Mouse (Mus musculus) CH12.LX (cell line): ENCODE data around the gene Zfp287. TPM values are rescaled to one million over a fixed set of nuclear protein-coding genes. Genes with fewer than 3 reads are reported as not detected.

Source experiments
- DNase-seq: peaks from one replicate; pipeline ENCODE4 v3.0.0-alpha.2; 2013; ENCODE audit errors: extremely low read depth
- H3K27ac ChIP-seq: 2 replicates; pipeline ENCODE4 v1.5.1; 2012; ENCODE audit warnings: low read depth, mild to moderate bottlenecking, control low read depth, moderate library complexity; ENCODE audit not compliant: insufficient read depth
- H3K27me3 ChIP-seq: replicated peaks from 2 replicates; pipeline ENCODE3; 2012; ENCODE audit warnings: inconsistent platforms
- H3K36me3 ChIP-seq, 2 experiments: replicated peaks in 1 of 2; 2 replicates each; pipeline versions ENCODE3 to v1.6.1; 2012; ENCODE audit warnings: inconsistent platforms in 1 of 2, low read length in 1 of 2, mild to moderate bottlenecking in 1 of 2, mixed read lengths in 1 of 2, moderate library complexity in 1 of 2; ENCODE audit not compliant: control insufficient read depth in 1 of 2, insufficient read depth in 1 of 2
- H3K4me1 ChIP-seq, 2 experiments: 2 replicates each; pipeline ENCODE4 v1.6.1; 2012; ENCODE audit warnings: inconsistent platforms in 1 of 2, moderate library complexity in 1 of 2; ENCODE audit not compliant: insufficient read depth in 2 of 2, control insufficient read depth in 1 of 2
- H3K4me2 ChIP-seq: 2 replicates; pipeline ENCODE4 v1.6.1; 2012; ENCODE audit warnings: low read depth, mild to moderate bottlenecking, control low read depth; ENCODE audit not compliant: poor library complexity, insufficient read depth, severe bottlenecking
- H3K4me3 ChIP-seq, 3 experiments: fragments of 150-350 bp in 1 of 3; sonication (generic) in 1 of 3; replicated peaks in 1 of 3; 2 replicates each; pipeline versions ENCODE3 to v1.5.1; 2011 to 2012; ENCODE audit warnings: low read depth in 2 of 3, low read length in 2 of 3, mild to moderate bottlenecking in 2 of 3, moderate library complexity in 2 of 3, control low read depth in 1 of 3, improper control_type of control experiment in 1 of 3, inconsistent platforms in 1 of 3, mixed read lengths in 1 of 3; ENCODE audit not compliant: poor library complexity in 1 of 3
- H3K79me2 ChIP-seq: replicated peaks from 2 replicates; pipeline ENCODE4 v1.6.1; 2012; ENCODE audit warnings: mild to moderate bottlenecking, moderate library complexity; ENCODE audit not compliant: control insufficient read depth, poor library complexity, insufficient read depth, severe bottlenecking; ENCODE audit errors: extremely low read depth
- H3K9ac ChIP-seq: 2 replicates; pipeline ENCODE4 v1.6.1; 2012; ENCODE audit warnings: low read depth, mild to moderate bottlenecking, control low read depth, moderate library complexity; ENCODE audit not compliant: insufficient read depth
- H3K9me3 ChIP-seq: replicated peaks from 2 replicates; pipeline ENCODE3; 2012; ENCODE audit warnings: low read length, inconsistent platforms, mixed read lengths
- BHLHE40 ChIP-seq: IDR thresholded peaks from 2 replicates; pipeline ENCODE4 v1.6.1; 2011; ENCODE audit warnings: mild to moderate bottlenecking, low read depth, low read length, improper control_type of control experiment
- CTCF ChIP-seq, 2 experiments: IDR thresholded peaks in 1 of 2; conservative IDR thresholded peaks in 1 of 2; 2 replicates each; pipeline ENCODE4 v1.5.1; 2011 to 2012; ENCODE audit warnings: low read depth in 2 of 2, low read length in 2 of 2, improper control_type of control experiment in 1 of 2, inconsistent platforms in 1 of 2, mild to moderate bottlenecking in 1 of 2, moderate library complexity in 1 of 2
- ELF1 ChIP-seq: IDR thresholded peaks from 2 replicates; pipeline ENCODE4 v1.6.1; 2014; ENCODE audit warnings: low read depth, mild to moderate bottlenecking, inconsistent platforms, low read length, improper control_type of control experiment
- EP300 ChIP-seq: IDR thresholded peaks from 2 replicates; pipeline ENCODE4 v1.6.1; 2011; ENCODE audit warnings: low read length, improper control_type of control experiment
- GABPA ChIP-seq: IDR thresholded peaks from 2 replicates; pipeline ENCODE4 v1.6.1; 2012; ENCODE audit warnings: low read depth, low read length, improper control_type of control experiment, inconsistent platforms; ENCODE audit not compliant: insufficient replicate concordance
- HCFC1 ChIP-seq: IDR thresholded peaks from 2 replicates; pipeline ENCODE4 v1.6.1; 2012; ENCODE audit warnings: low read depth, mild to moderate bottlenecking, inconsistent platforms, low read length, improper control_type of control experiment
- IRF4 ChIP-seq: IDR thresholded peaks from 2 replicates; pipeline ENCODE4 v1.6.1; 2014; ENCODE audit warnings: low read depth, mild to moderate bottlenecking, inconsistent platforms, low read length, improper control_type of control experiment
- KAT2A ChIP-seq: IDR thresholded peaks from 2 replicates; pipeline ENCODE4 v1.6.1; 2012; ENCODE audit warnings: low read length, improper control_type of control experiment, inconsistent platforms; ENCODE audit not compliant: insufficient replicate concordance
- MAFK ChIP-seq: IDR thresholded peaks from 2 replicates; pipeline ENCODE4 v1.6.1; 2011; ENCODE audit warnings: low read length, improper control_type of control experiment; ENCODE audit not compliant: insufficient replicate concordance
- MAZ ChIP-seq: IDR thresholded peaks from 2 replicates; pipeline ENCODE4 v1.6.1; 2012; ENCODE audit warnings: low read depth, mild to moderate bottlenecking, inconsistent platforms, low read length, improper control_type of control experiment, moderate library complexity
- MEF2A ChIP-seq: IDR thresholded peaks from 2 replicates; pipeline ENCODE4 v1.6.1; 2014; ENCODE audit warnings: low read depth, mild to moderate bottlenecking, inconsistent platforms, low read length, improper control_type of control experiment, borderline replicate concordance
- MXI1 ChIP-seq: IDR thresholded peaks from 2 replicates; pipeline ENCODE4 v1.6.1; 2011; ENCODE audit warnings: mild to moderate bottlenecking, low read depth, low read length, improper control_type of control experiment
- MYC ChIP-seq: IDR thresholded peaks from 2 replicates; pipeline ENCODE4 v1.6.1; 2011; ENCODE audit warnings: low read depth, mild to moderate bottlenecking, improper control_type of control experiment, low read length
- NELFE ChIP-seq: IDR thresholded peaks from 2 replicates; pipeline ENCODE4 v1.6.1; 2011; ENCODE audit warnings: low read depth, low read length, improper control_type of control experiment
- NRF1 ChIP-seq: IDR thresholded peaks from 2 replicates; pipeline ENCODE4 v1.6.1; 2014; ENCODE audit warnings: low read depth, mild to moderate bottlenecking, inconsistent platforms, low read length, improper control_type of control experiment, moderate library complexity
- POLR2AphosphoS2 ChIP-seq: IDR thresholded peaks from 2 replicates; pipeline ENCODE4 v1.6.1; 2011; ENCODE audit warnings: low read depth, low read length, improper control_type of control experiment
- RAD21 ChIP-seq: IDR thresholded peaks from 2 replicates; pipeline ENCODE4 v1.6.1; 2011; ENCODE audit warnings: low read depth, mild to moderate bottlenecking, low read length, improper control_type of control experiment, moderate library complexity
- SMC3 ChIP-seq: IDR thresholded peaks from 2 replicates; pipeline ENCODE4 v1.6.1; 2011; ENCODE audit warnings: low read depth, low read length, improper control_type of control experiment
- USF2 ChIP-seq: conservative IDR thresholded peaks from 2 replicates; pipeline ENCODE4 v1.6.1; 2011; ENCODE audit warnings: low read depth, low read length, improper control_type of control experiment
- ZC3H11A ChIP-seq: IDR thresholded peaks from 2 replicates; pipeline ENCODE4 v1.6.1; 2012; ENCODE audit warnings: low read depth, mild to moderate bottlenecking, inconsistent platforms, low read length, improper control_type of control experiment
- ZMIZ1 ChIP-seq: IDR thresholded peaks from 2 replicates; pipeline ENCODE4 v1.6.1; 2012; ENCODE audit warnings: low read depth, mild to moderate bottlenecking, inconsistent platforms, low read length, improper control_type of control experiment
- dilution Hi-C: fragments of 300-500 bp; cut with MboI; formaldehyde crosslinking; loops from 2 replicates; pipeline ENCODE4 v1.14.3; 2020; ENCODE audit warnings: low sequenced_read_pairs; ENCODE audit not compliant: extremely low pct_unique_long_range_greater_than_20kb, extremely low pct_ligation_motif_present
- in situ Hi-C: fragments of 300-500 bp; cut with MboI; formaldehyde crosslinking; loops from 3 replicates; pipeline ENCODE4 v1.14.3; 2019; ENCODE audit warnings: low sequenced_read_pairs, low pct_ligation_motif_present, low pct_unique_long_range_greater_than_20kb, mixed read lengths
- polyA plus RNA-seq: library from polyadenylated mRNA; unstranded; fragments of >175 nt; gene quantifications from 2 replicates; pipeline ENCODE4 v1.2.1, GENCODE M21; 2012; ENCODE audit warnings: low read depth; ENCODE audit not compliant: insufficient read length
- total RNA-seq, 2 experiments: library from RNA; depleted of rRNA; stranded (reverse); fragments of 300-350 nt in 1 of 2; fragments of >200 nt in 1 of 2; gene quantifications; 2 replicates each; pipeline ENCODE4 v1.2.3; 2012 to 2014

The Zfp287 gene
- total and polyA plus RNA-seq, 3 experiments, result 4.8 to 7.3 (median 5.7) TPM

DNA sequence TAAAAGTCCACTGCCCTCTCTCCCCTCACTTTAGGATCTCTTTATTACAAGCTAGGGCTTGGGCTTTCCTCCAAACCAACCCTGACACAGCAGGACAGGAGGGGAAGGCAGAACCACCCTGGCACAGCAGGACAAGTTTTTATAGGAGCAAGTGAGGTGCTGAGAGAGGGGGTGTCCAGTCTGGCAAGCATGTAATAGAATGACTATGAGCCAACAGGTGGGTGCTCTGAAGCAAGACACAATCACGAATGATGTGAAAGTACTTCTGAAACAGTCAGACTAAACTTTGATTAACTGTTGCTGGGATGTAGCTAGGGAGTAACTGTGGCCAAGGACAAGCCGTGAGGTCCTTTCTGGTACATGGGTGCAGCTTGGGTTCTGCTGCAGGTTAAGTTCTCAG, 25.6 kb downstream of the Zfp287 start:
- Histone ChIP-seq H3K4me2 (no peak overlapping the region), H3K27me3 (no peaks in the 10 kb centered on the region), H3K9ac (no peak overlapping the region), H3K79me2 (no peaks in the 10 kb centered on the region), H3K36me3 (peaks cover 0 to 13% of the 10 kb centered on the region in 2 experiments), H3K27ac (no peak overlapping the region), H3K4me3 (no peak overlapping the region), H3K4me1 (peaks cover 6 to 33% of the 10 kb centered on the region in 2 experiments; a peak in 3 of 4 replicates), H3K9me3 (no peaks in the 10 kb centered on the region)
- TF ChIP-seq POLR2AphosphoS2 (no peak), ZC3H11A (no peak), EP300 (peak; percentile 37; the same call in 1 of the 2 replicates)
- dilution Hi-C loops (no loop called here), in situ Hi-C loops (no loop called here)
- DNase-seq, result peak; percentile 57

GRCm38 (mm10) chr11:62701218-62701617, 30.5 kb downstream of the Zfp287 start:
- Histone ChIP-seq H3K79me2 (no peaks in the 10 kb centered on the region), H3K9ac (no peak overlapping the region), H3K36me3 (no peaks in the 10 kb centered on the region), H3K4me2 (no peak overlapping the region), H3K9me3 (no peaks in the 10 kb centered on the region), H3K4me3 (no peak overlapping the region), H3K27me3 (no peaks in the 10 kb centered on the region), H3K4me1 (peaks cover 0 to 16% of the 10 kb centered on the region in 2 experiments; a peak in 2 of 4 replicates), H3K27ac (no peak overlapping the region)
- TF ChIP-seq MEF2A (no peak), MXI1 (no peak), GABPA (no peak), MAZ (no peak), KAT2A (no peak), EP300 (no peak), ELF1 (no peak), USF2 (no peak), NELFE (no peak), MYC (no peak), NRF1 (no peak), BHLHE40 (no peak), CTCF (conservative IDR thresholded peaks at IDR 0.05 in 1 of 2, IDR thresholded peaks at IDR 0.05 in 1 of 2; ENCODE audit: low read depth in 2 of 2, low read length in 2 of 2) (no peak)
- dilution Hi-C loops, result no loop called here
- no peak for DNase-seq
- in situ Hi-C loops, result no loop called here

GRCm38 (mm10) chr11:62699749-62700148, 32.0 kb downstream of the Zfp287 start:
- TF ChIP-seq SMC3 (peak; percentile 56), IRF4 (peak; percentile 60), MAFK (no peak), RAD21 (peak; percentile 72), CTCF (conservative IDR thresholded peaks at IDR 0.05 in 1 of 2, IDR thresholded peaks at IDR 0.05 in 1 of 2; ENCODE audit: low read depth in 2 of 2, low read length in 2 of 2) (peak in 1 of 2 experiments; percentile 82; a peak in 2 of 4 replicates), NRF1 (no peak), HCFC1 (no peak; the same call in 1 of the 2 replicates), MYC (peak; percentile 48; the same call in 1 of the 2 replicates), ZMIZ1 (no peak)
- no peaks in the 10 kb centered on the region for H3K9me3 ChIP-seq
- in situ Hi-C loops, result no loop called here
- no peaks in the 10 kb centered on the region for H3K79me2 ChIP-seq
- peaks cover 0 to 6% of the 10 kb centered on the region in 2 experiments; a peak in 2 of 4 replicates for H3K4me1 ChIP-seq
- no peak overlapping the region for H3K9ac ChIP-seq
- no peak overlapping the region for H3K27ac ChIP-seq
- dilution Hi-C loops, result no loop called here
- H3K27me3 ChIP-seq, result no peaks in the 10 kb centered on the region
- no peaks in the 10 kb centered on the region for H3K36me3 ChIP-seq
- DNase-seq, result peak; percentile 65
- H3K4me3 ChIP-seq, result no peak overlapping the region
- H3K4me2 ChIP-seq, result no peak overlapping the region
